Mouse (Mus musculus) MEL-GATA-1-ER (cell line): ENCODE measurements around the gene 7530416G11Rik.

ENCODE experiments used
- DNase-seq: peaks from one replicate; pipeline ENCODE4 v3.0.0-alpha.2; 2012; ENCODE audit warnings: low read depth; ENCODE audit errors: extremely low read depth

Gene 7530416G11Rik

DNA sequence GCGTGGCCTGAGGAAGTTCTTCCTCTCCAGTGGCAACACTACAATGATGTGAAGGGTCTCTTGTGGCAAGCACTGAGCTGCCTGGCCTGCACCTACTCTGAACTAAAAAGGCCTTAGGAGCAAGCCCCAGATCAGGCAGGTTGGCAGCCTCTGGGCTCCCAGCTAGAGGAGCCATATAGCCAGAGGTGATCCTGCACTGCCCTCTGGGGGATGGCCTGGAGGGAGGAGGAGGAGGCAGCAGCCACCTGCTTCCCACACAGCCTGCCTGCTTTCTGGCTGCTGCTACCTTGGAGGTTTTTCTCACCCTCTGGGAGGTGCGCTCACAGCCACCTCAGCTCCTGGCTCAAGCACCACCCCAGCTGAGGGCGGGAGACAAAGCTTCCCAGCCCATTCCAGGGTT, 22.4 kb downstream of the 7530416G11Rik start:
- no peak for DNase-seq

- no peak for DNase-seq
Observed at GRCm38 (mm10) chr15:85479919-85480318, 23.1 kb downstream of the 7530416G11Rik start.

- no peak for DNase-seq
Observed at GRCm38 (mm10) chr15:85479365-85479764, 23.7 kb downstream of the 7530416G11Rik start.

GRCm38 (mm10) chr15:85477584-85477983, 25.4 kb downstream of the 7530416G11Rik start:
- DNase-seq, result peak; percentile 6

GRCm38 (mm10) chr15:85474697-85475096, 28.3 kb downstream of the 7530416G11Rik start:
- no peak for DNase-seq

DNA sequence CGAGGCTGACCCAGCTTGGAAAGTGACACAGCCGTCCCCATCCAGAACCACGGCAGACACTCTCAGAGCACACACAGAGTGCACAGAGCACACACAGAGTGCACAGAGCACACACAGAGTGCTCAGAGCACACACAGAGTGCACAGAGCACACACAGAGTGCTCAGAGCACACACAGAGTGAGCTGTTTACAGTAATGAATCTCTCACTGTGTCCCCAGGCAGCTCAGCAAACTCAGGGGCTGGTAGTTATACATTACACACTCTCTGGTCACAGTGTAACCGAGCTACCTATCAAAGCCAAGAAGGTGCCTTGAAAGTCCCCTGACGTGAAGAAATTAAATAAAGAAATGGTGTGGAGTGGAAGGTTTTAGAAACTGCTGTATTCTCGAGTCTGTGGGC, 33.6 kb downstream of the 7530416G11Rik start:
- no peak for DNase-seq

- no peak for DNase-seq
Observed at GRCm38 (mm10) chr15:85466456-85467067, 36.5 kb downstream of the 7530416G11Rik start.

DNA sequence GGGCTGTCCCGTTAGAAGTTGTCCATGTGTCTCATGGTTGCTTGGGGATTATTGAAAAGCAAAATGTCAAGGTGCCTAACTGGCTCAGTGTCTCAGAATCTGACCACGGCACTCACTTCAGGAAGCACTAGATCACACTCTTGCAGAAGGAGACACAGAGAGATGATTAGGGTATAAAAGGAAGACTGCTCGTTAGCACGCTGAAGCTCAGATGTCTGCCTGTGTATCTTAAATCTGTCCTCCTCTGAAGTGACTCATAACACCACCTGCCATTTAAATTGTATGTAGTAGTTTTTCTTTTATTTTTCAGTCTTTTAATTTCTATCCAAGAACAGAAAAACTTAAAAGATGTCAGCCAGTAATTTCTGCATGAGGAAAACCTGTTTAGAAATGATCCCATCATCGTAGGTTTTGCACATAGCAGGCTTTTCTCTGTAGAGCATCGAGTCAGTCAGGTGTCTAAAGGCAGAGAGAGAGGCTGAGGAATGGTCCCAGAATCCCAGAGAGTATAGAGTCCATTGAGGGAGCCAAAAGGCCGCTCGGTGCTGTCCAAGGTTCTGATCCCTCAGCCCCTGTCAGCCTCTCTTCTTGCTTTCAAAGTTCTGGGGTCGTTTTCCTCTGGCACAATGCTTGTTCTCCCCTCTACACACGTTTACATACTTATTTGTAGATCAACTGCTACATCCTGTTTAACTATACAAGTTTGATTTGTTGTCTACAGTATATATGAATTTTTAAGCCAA, 38.0 kb downstream of the 7530416G11Rik start:
- DNase-seq, result no peak

GRCm38 (mm10) chr15:85464190-85464589, 38.8 kb downstream of the 7530416G11Rik start:
- no peak for DNase-seq

DNA sequence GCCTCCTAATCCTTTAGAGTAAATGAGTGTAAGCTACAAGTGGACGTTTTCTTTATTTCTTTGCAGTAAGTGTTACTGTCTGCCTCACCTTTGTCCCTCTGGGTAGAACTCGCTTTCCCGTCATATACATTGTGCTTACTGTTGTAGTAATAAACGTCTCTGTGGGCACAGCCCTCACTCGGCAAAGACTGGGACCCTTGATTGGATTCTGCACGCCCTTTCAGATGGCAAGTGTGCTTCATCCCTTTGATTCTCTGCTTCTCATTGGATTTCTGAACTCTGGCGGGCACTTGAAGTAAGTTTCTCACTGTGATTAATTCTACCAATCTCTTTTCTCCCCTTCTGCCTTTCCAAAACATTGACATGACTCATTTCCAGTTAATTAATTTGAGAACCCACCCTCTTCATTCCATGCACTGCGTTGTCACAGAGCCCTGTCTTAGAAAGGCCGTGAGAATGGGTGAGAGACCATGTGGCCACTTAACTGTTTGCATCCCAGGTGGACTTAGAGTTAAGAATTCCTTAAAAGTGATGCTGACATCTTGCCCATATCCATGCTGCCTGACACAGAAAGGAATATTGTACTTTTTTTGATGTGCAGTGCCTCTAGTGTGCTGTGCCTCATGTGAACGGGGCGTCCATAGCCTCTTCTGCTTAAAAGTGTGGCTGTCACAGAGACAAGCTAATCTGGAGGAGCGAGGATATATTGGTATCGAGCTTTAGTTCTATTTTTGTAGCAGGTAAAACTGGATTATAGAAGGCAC, 39.8 kb downstream of the 7530416G11Rik start:
- DNase-seq, result no peak

- DNase-seq, result no peak
Observed at GRCm38 (mm10) chr15:85462138-85462537, 40.9 kb downstream of the 7530416G11Rik start.

DNA sequence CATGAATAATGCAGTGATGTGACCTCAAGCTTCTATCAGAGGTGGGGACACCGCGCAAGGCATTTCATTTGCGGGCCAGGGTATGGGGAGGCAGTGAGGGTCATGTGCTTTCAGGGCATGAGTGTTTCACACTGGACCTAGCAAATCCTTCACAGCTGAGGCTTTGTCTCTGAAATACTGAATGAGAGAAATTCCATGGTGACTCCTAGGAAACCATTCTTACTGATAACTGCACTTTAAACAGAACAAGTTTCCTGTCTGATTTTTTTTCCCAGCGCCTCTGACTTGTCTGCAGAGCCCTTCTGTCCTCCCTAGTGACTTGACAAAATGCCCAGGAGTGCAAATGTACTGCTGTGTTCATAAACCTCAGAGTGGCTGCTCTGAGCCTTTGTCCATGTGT, 41.5 kb downstream of the 7530416G11Rik start:
- no peak for DNase-seq

- DNase-seq, result no peak
Observed at GRCm38 (mm10) chr15:85458631-85459082, 44.4 kb downstream of the 7530416G11Rik start.

- DNase-seq, result no peak
Observed at GRCm38 (mm10) chr15:85457838-85458237, 45.2 kb downstream of the 7530416G11Rik start.

DNA sequence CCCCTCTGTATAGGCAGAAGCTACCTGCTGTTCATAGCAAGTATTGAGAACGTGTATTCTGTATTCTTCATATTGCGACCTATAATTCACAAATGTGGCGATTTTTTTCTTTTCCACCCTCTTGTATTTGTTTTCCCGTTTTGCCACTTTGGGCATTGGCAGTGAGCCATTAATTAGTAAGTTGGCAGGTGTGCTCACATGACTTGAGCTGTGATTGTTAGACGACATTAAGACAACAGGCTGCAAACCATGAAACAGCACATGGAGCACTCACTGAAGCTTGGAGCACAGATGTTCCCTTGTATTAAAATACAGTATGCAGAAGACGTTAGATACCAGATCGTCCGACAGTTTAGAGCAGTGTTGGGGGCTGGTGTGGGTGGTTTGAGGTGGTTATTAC, 46.1 kb downstream of the 7530416G11Rik start:
- no peak for DNase-seq

- no peak for DNase-seq
Observed at GRCm38 (mm10) chr15:85446652-85447051, 56.4 kb downstream of the 7530416G11Rik start.
